Mouse (Mus musculus): ENCODE measurements around the gene Trmt2a.

The Trmt2a gene

GRCm38 (mm10) chr16:18230617-18231016, 17.9 kb upstream of the Trmt2a start:
- in situ Hi-C loops (cut with MboI; ENCODE audit: unreplicated experiment in 2 of 2) = no loop called here

- in situ Hi-C loops (cut with MboI; ENCODE audit: unreplicated experiment in 2 of 2) = no loop called here
These were observed 17.4 kb upstream of the Trmt2a start for GRCm38 (mm10) chr16:18231047-18231446.

- in situ Hi-C loops (cut with MboI; ENCODE audit: unreplicated experiment in 2 of 2) = no loop called here
These were observed 17.0 kb upstream of the Trmt2a start for GRCm38 (mm10) chr16:18231451-18231850.

- in situ Hi-C loops (cut with MboI; ENCODE audit: unreplicated experiment in 2 of 2) = no loop called here
These were observed 15.0 kb upstream of the Trmt2a start for GRCm38 (mm10) chr16:18233451-18233850.

GRCm38 (mm10) chr16:18233919-18234670, 14.4 kb upstream of the Trmt2a start:
- in situ Hi-C loops (cut with MboI; ENCODE audit: unreplicated experiment in 2 of 2) = no loop called here

- in situ Hi-C loops (cut with MboI; ENCODE audit: unreplicated experiment in 2 of 2) = no loop called here
These were observed 13.6 kb upstream of the Trmt2a start, which contains the start of gene Zdhhc8 for GRCm38 (mm10) chr16:18234671-18235388. Gene Zdhhc8 (minus strand): TSS chr16:18235136.

- in situ Hi-C loops (cut with MboI; ENCODE audit: unreplicated experiment in 2 of 2) = no loop called here
These were observed 13.0 kb upstream of the Trmt2a start for GRCm38 (mm10) chr16:18235389-18236065.

- in situ Hi-C loops (cut with MboI; ENCODE audit: unreplicated experiment in 2 of 2) = no loop called here
These were observed 11.6 kb upstream of the Trmt2a start for GRCm38 (mm10) chr16:18236676-18237501.

- in situ Hi-C loops (cut with MboI; ENCODE audit: unreplicated experiment in 2 of 2) = loop anchor here in 1 of 2 experiments (10.0 kb wide), 1 partner anchor 1377 kb away; the partner anchor contains the start of gene Igll1
These were observed 6.9 kb upstream of the Trmt2a start for GRCm38 (mm10) chr16:18241581-18241980.

- in situ Hi-C loops (cut with MboI; ENCODE audit: unreplicated experiment in 2 of 2) = loop anchor here in 1 of 2 experiments (10.0 kb wide), 1 partner anchor 1383 kb away; the partner anchor contains the start of gene Igll1
These were observed 719 bp upstream of the Trmt2a start for GRCm38 (mm10) chr16:18247521-18248399.

- in situ Hi-C loops (cut with MboI; ENCODE audit: unreplicated experiment in 2 of 2) = loop anchor here in 1 of 2 experiments (10.0 kb wide), 1 partner anchor 1385 kb away; the partner anchor contains the start of gene Igll1
These were observed 987 bp downstream of the Trmt2a start for GRCm38 (mm10) chr16:18249364-18249967.

GRCm38 (mm10) chr16:18250231-18250630, 1.8 kb downstream of the Trmt2a start:
- in situ Hi-C loops (cut with MboI; ENCODE audit: unreplicated experiment in 2 of 2) = no loop called here

- in situ Hi-C loops (cut with MboI; ENCODE audit: unreplicated experiment in 2 of 2) = no loop called here
These were observed 2.6 kb downstream of the Trmt2a start for GRCm38 (mm10) chr16:18250828-18251790.

GRCm38 (mm10) chr16:18252736-18253135, 4.3 kb downstream of the Trmt2a start:
- in situ Hi-C loops (cut with MboI; ENCODE audit: unreplicated experiment in 2 of 2) = no loop called here

- in situ Hi-C loops (cut with MboI; ENCODE audit: unreplicated experiment in 2 of 2) = no loop called here
These were observed 5.4 kb downstream of the Trmt2a start for GRCm38 (mm10) chr16:18253866-18254265.

- in situ Hi-C loops (cut with MboI; ENCODE audit: unreplicated experiment in 2 of 2) = no loop called here
These were observed 9.7 kb downstream of the Trmt2a start, which contains the start of gene Gm49776 for GRCm38 (mm10) chr16:18258221-18258620. Gene Gm49776 (minus strand): TSS chr16:18258321.

GRCm38 (mm10) chr16:18265024-18265423, 16.5 kb downstream of the Trmt2a start:
- in situ Hi-C loops (cut with MboI; ENCODE audit: unreplicated experiment in 2 of 2) = loop anchor here in 1 of 2 experiments (5.0 to 10.0 kb wide), 3 partner anchors 53 to 150 kb away; no protein-coding TSS in a partner anchor

Measured in v-Abl transformed pro-B cells (cell line).